Mouse (Mus musculus) cortical plate, adult 2 months (tissue): ENCODE results near the gene Cep78.

Source experiments
- CTCF ChIP-seq: fragments of 200-500 bp; IDR thresholded peaks from 2 replicates; pipeline ENCODE4 v1.5.1; 2011; ENCODE audit warnings: mild to moderate bottlenecking, control low read depth, low read length; ENCODE audit not compliant: insufficient read depth; ENCODE audit errors: extremely low read depth
- POLR2A ChIP-seq: fragments of 200-500 bp; IDR thresholded peaks from 2 replicates; pipeline ENCODE4 v1.6.1; 2011; ENCODE audit warnings: mild to moderate bottlenecking, low read length, control low read depth; ENCODE audit not compliant: insufficient read depth; ENCODE audit errors: extremely low read depth

DNA sequence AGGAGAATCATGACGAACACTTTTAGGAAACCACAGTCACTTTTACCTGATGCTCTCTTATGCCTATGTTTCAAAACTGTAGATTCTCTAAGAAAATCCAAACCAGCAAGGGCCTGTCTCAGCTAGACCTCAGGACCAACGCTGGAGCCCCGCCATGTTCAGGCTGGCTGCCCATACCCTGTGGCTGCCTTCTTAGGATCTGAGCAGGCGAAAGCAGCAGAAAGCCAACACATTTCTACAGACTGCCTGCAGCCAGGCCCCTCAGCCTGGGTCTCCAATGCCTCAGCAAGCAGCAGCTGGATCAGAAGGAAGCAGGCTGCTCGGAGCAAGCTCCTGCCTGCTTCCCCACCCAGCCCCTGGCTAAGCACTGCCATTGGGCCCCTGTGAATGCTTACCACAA, 73.3 kb downstream of the Cep78 start:
- TF ChIP-seq POLR2A (no peak), CTCF (no peak)
